Mouse (Mus musculus) lung, embryonic 14.5 days (tissue): ENCODE data around the gene Osbp2. TPM values are rescaled to one million over a fixed set of nuclear protein-coding genes. Genes with fewer than 3 reads are reported as not detected.
A peak's percentile ranks its signal among the peaks of the same experiment; 100 is the strongest.

Source experiments
- ATAC-seq: fragments of 200-750 bp; cut with Nextera tagmentation; 2 replicates; pipeline ENCODE4 v1.8.0; 2017; ENCODE audit warnings: mild to moderate bottlenecking, moderate TSS enrichment, moderate library complexity; ENCODE audit not compliant: insufficient read depth
- DNase-seq: peaks from one replicate; pipeline ENCODE4 v3.0.0-alpha.2; 2015
- H3K27ac ChIP-seq: fragments of 300-500 bp; sonication (generic); 2 replicates; pipeline ENCODE4 v1.5.1; 2014; ENCODE audit warnings: low read depth, mild to moderate bottlenecking, moderate library complexity
- H3K27me3 ChIP-seq: fragments of 300-500 bp; sonication (generic); 2 replicates; pipeline ENCODE4 v1.6.1; 2014; ENCODE audit warnings: low read length, control low read depth; ENCODE audit not compliant: insufficient read depth
- H3K36me3 ChIP-seq: fragments of 300-500 bp; sonication (generic); 2 replicates; pipeline ENCODE4 v1.6.1; 2014; ENCODE audit warnings: control low read depth; ENCODE audit not compliant: insufficient read depth
- H3K4me1 ChIP-seq: fragments of 300-500 bp; sonication (generic); 2 replicates; pipeline ENCODE4 v1.6.1; 2014; ENCODE audit warnings: antibody characterized with exemption, control low read depth; ENCODE audit not compliant: insufficient read depth
- H3K4me2 ChIP-seq: fragments of 300-500 bp; sonication (generic); 2 replicates; pipeline ENCODE4 v1.6.1; 2014; ENCODE audit warnings: mild to moderate bottlenecking
- H3K4me3 ChIP-seq: fragments of 300-500 bp; sonication (generic); 2 replicates; pipeline ENCODE4 v1.5.1; 2014; ENCODE audit warnings: low read depth, low read length
- H3K9ac ChIP-seq: fragments of 300-500 bp; sonication (generic); 2 replicates; pipeline ENCODE4 v1.6.1; 2014
- H3K9me3 ChIP-seq: fragments of 300-500 bp; sonication (generic); 2 replicates; pipeline ENCODE4 v1.6.1; 2016; ENCODE audit warnings: low read depth, low read length, control low read depth
- CTCF ChIP-seq: IDR thresholded peaks from 2 replicates; pipeline ENCODE4 v1.5.1; 2016; ENCODE audit warnings: antibody characterized with exemption, low read depth
- WGBS: fragments of 180-500 bp; shearing (Covaris S2); extraction: QIAGEN DNeasy Blood & Tissue Kit; methylation state at CpG from one replicate; pipeline ENCODE4 v1.1.7; 2014; 5-methylcytosine and 5-hydroxymethylcytosine counted together
- polyA plus RNA-seq: library from polyadenylated mRNA; unstranded; fragments of >200 nt; fragmentation: Nextera tagmentation; extraction: Ambion mirVana; gene quantifications from 2 replicates; pipeline ENCODE4 v1.2.1, GENCODE M21; 2014

Osbp2 gene
- polyA plus RNA-seq, 1 experiment from 2014 or later: 0.46 TPM

DNA sequence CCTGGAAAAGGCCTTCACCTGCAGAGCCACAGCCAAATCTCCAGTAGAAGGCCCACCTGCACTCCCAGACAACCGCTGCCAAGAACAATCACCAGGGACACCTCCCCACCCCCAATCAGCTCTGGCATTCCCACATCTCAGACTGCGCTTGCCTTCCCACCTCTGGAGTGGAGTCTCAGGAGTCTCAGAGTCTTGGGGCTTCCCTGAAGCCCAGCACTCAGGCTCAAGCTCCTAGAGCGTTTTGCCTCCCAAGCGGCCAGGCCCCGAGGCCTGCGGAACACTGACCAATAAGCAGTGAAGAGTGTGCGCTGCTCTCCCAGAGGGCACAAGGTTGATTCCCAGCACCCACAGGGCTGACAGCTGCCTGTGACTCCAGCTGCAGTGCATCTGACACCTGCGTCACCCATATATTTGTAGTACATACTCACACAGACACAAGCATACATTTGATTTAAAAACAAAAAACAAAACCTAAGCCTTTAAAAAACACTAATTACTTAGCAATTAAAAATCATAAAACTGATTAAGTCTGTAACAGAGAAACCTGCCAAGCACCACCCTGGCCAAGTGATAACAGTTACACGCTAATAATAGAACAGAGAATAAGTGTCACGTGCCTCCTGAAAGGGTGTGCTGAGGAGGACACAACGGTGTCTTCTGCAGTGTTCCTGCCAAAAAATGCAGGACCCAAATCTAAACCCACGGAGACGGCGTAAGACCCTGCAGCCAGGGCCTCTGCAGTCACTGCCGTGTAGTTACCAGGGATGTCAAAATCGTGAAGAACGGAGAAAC is 19.6 kb downstream of the Osbp2 start:
- Histone ChIP-seq H3K27ac (no peak overlapping the region), H3K36me3 (no peaks in the 10 kb centered on the region), H3K4me1 (no peaks in the 10 kb centered on the region), H3K4me3 (no peak overlapping the region), H3K9ac (no peak overlapping the region), H3K4me2 (no peak overlapping the region), H3K9me3 (no peaks in the 10 kb centered on the region), H3K27me3 (no peaks in the 10 kb centered on the region)
- WGBS: 72% methylated on average over 17 of the region's 17 CpGs
- DNase-seq (no peak), ATAC-seq (no peak)
- no peak for TF ChIP-seq CTCF

DNA sequence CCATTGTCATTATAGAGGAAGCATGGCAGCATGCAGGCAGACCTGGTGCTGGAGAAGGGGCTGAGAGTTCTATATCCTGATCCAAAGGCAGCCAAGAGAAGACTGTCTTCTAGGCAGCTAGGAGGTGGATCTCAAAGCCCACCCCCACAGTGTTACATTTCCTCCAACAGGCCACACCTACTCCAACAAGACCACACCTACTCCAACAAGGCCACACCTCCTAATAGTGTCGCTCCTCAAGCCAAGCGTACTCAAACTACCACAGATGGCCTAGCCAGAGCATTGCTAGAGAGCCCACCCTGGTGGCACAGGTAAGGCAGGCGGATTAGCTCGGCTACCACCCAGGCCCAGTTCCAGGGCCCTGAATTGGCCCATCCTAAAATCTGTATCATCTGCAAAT is 28.4 kb downstream of the Osbp2 start:
- no peaks in the 10 kb centered on the region for H3K4me1 ChIP-seq
- no peak for ATAC-seq
- no peak overlapping the region for H3K4me2 ChIP-seq
- no peak for DNase-seq
- no peaks in the 10 kb centered on the region for H3K9me3 ChIP-seq
- no peaks in the 10 kb centered on the region for H3K36me3 ChIP-seq
- no peak overlapping the region for H3K27ac ChIP-seq
- no peak overlapping the region for H3K4me3 ChIP-seq
- no peak overlapping the region for H3K9ac ChIP-seq
- WGBS: 56% methylated on average over 4 of the region's 4 CpGs
- H3K27me3 ChIP-seq: no peaks in the 10 kb centered on the region
- no peak for TF ChIP-seq CTCF

DNA sequence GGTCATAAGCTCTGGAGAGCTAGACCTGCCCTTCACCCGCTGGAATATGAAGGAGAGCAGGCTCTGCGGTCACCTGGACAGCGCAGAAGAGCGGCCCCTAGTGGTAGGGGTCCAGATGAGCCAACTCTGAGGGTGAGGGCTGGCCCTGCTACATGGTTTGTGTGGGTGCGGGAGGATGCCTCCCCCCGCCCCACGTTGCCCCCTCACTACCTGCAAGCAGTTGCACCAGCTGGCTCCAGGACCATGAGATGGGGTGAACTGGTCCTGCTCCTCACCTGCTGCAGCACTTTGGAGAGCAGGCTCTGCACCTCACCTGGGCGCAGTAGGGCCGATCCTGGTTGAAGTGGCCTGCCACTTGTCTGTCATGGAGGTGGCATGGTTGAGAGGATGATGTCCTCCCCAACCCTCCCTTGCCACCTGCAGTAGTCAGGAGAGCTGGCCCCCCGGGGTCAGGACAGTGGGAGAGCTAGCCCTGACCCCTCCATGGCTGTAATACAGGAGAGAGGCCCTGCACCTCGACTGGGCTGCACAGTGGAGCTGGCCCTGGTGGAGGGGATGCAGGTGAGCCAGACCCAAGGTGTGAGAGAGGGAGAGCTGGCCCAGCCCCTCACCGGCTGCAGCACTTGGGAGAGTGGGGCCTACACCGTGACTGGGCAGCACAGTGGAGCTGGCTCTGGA is 29.1 kb downstream of the Osbp2 start:
- TF ChIP-seq CTCF: peak; percentile 83
- ATAC-seq: no peak

DNA sequence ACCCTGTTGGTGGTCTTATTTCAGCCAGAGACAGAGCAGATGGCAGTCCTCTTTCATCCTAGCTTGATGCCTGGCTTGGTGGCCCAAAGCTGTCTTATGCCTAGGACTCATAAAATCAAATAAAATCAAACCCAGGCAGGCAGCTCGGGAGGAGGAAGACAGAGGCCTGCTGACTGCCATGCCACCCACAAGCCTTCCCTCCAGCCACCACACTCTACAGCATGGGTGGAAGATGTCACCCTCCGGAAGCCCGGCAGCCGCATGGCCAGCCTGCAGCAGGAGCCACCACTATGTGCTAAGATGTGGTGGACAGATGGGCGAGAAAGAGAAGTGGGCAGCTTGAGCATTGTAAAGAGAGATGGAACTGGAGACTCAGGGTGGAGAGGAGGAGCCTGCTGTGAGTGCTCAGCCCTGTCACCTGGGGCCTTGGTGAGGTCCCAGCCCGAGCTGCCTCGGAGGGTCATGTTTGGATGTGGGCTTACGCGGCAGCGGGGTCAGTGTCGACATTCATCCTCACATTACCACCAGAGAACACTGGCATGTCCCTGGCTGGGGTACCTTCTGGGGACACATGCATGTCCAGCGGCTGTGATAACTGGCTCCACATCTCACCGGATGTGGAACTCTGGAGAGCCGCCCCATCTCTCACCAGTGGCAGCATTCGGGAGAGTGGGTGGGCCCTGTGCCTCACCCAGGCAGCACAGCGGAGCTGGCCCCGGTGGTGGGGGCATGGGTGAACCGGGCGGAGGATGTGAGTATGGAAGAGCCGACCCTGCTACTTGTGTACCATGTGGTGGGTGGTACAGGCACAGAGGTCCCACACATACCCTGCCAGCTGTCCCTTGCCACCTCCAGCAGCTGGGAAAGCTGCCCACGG is 29.9 kb downstream of the Osbp2 start:
- no peak overlapping the region for H3K9ac ChIP-seq
- TF ChIP-seq CTCF: no peak
- DNase-seq (no peak), ATAC-seq (no peak)
- no peaks in the 10 kb centered on the region for H3K36me3 ChIP-seq
- H3K27me3 ChIP-seq: no peaks in the 10 kb centered on the region
- no peaks in the 10 kb centered on the region for H3K4me1 ChIP-seq
- no peaks in the 10 kb centered on the region for H3K9me3 ChIP-seq
- H3K4me2 ChIP-seq: peak overlapping the region; percentile 23; the same call in 1 of the 2 replicates
- H3K4me3 ChIP-seq: no peak overlapping the region
- 25% methylated on average over 21 of the region's 21 CpGs for WGBS
- no peak overlapping the region for H3K27ac ChIP-seq

More for the DNA sequence above, 29.1 kb downstream of the Osbp2 start:
- Histone ChIP-seq H3K27ac (no peak overlapping the region), H3K4me1 (no peaks in the 10 kb centered on the region), H3K9me3 (no peaks in the 10 kb centered on the region), H3K36me3 (no peaks in the 10 kb centered on the region), H3K4me3 (no peak overlapping the region), H3K9ac (no peak overlapping the region), H3K4me2 (peak overlapping the region; percentile 23; the same call in 1 of the 2 replicates), H3K27me3 (no peaks in the 10 kb centered on the region)
- WGBS: 44% methylated on average over 13 of the region's 13 CpGs
- DNase-seq: peak; percentile 59

DNA sequence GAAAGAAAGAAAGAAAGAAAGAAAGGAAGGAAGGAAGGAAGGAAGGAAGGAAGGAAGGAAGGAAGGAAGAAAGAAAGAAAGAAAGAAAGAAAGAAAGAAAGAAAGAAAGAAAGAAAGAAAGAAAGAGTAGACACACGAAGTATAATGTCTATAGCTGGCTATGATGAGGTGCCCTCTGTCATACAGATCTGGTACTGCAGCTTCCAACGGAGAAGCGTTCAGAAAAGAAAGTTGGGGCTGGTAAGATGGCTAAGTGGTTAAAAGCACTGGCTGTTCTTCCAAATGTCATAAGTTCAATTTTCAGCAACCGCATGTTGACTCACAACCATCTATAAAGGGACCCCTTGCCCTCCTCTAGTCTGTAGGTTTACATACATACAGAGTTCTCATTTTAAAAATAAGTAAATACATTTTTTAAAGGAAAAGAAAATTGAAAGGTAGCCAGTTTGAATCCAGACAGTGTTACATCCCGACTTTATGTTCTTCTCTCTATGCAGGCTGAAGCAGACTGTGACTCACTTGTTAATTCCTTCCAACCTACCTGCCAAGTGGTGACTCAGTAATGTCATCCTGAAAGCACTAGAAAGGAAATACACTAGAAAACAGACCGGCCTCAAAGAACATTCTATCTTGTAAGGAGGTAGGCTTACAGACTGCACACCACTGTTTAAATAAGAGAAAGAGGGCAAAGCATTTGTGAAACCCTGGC is 31.4 kb downstream of the Osbp2 start:
- 47% methylated on average over 6 of the region's 6 CpGs for WGBS
- Histone ChIP-seq H3K27ac (no peak overlapping the region), H3K9ac (no peak overlapping the region), H3K4me1 (no peaks in the 10 kb centered on the region), H3K4me2 (no peak overlapping the region), H3K9me3 (no peaks in the 10 kb centered on the region), H3K4me3 (no peak overlapping the region), H3K27me3 (no peaks in the 10 kb centered on the region), H3K36me3 (no peaks in the 10 kb centered on the region)
- TF ChIP-seq CTCF: peak; percentile 51
- ATAC-seq (no peak), DNase-seq (peak; percentile 49)

DNA sequence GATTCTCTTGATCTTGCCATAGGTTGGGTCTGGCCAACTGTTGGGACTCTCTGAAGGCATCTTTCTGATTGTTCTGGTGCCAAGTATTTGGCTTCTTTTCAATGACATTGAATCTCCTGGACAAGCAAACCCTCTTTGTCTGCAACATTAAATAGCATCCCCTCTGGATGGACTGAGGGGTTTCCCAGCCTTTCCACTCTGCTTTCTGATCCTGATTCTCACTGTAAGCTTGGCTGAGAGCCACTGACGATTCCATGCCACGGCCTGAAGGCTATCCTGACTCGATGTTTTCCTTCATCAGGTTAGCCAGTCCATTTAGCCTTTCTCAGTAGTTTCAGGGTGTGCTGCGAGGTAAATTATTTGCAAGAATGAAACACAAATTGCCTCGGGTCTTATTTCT is 34.0 kb downstream of the Osbp2 start:
- H3K4me3 ChIP-seq: no peak overlapping the region
- no peak overlapping the region for H3K27ac ChIP-seq
- no peaks in the 10 kb centered on the region for H3K4me1 ChIP-seq
- no peaks in the 10 kb centered on the region for H3K27me3 ChIP-seq
- no peak overlapping the region for H3K9ac ChIP-seq
- no peak for TF ChIP-seq CTCF
- no peaks in the 10 kb centered on the region for H3K36me3 ChIP-seq
- H3K9me3 ChIP-seq: no peaks in the 10 kb centered on the region
- DNase-seq: no peak
- 85% methylated on average over 5 of the region's 5 CpGs for WGBS
- H3K4me2 ChIP-seq: no peak overlapping the region
- no peak for ATAC-seq
